11 mouse cellular contexts compared by ENCODE assay signal in the genomic region with DNA sequence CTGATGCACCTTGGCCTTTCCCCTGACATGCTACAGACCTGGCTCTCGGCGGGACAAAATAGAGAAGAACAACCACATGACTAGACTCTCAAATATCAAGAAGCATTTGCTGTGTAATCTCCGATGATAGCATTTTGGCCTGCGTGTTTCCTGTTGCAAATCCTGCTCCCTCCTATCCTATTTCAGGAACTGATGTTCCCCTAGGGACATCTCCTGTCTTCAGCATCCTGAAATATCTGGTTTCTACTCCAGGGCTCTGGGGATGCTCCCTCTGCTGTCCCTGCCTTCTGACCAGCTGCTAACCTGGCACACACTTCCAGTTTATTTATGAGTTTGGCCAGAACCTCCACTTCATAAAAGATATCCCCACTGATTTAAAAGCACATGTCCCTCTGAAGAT.
"Had no signal": no experiment of that assay in that cellular context is flagged by ENCODE, and none has a peak within 500 bp of the region (broad histone marks: within the 10 kb centered on the region; RNA-seq: fewer than 3 reads in every experiment).

No protein-coding gene starts in this region.

- H3K27ac ChIP-seq: left cerebral cortex, adult 2 months; limb, embryonic 12.5 days; liver, embryonic 14.5 days; midbrain, embryonic 12.5 days; neural tube, embryonic 13.5 days had no signal

- H3K27me3 ChIP-seq: limb, embryonic 12.5 days had no signal

- H3K4me1 ChIP-seq: limb, embryonic 12.5 days had no signal

- ATAC-seq: midbrain, embryonic 16.5 days had no signal

- H3K36me3 ChIP-seq: limb, embryonic 12.5 days; midbrain, embryonic 12.5 days; neural tube, embryonic 13.5 days had no signal

- H3K4me3 ChIP-seq: left cerebral cortex, adult 2 months; limb, embryonic 12.5 days; midbrain, embryonic 12.5 days; neural tube, embryonic 13.5 days had no signal

- H3K9me3 ChIP-seq: limb, embryonic 12.5 days; midbrain, embryonic 12.5 days; neural tube, embryonic 13.5 days had no signal

- H3K4me2 ChIP-seq: limb, embryonic 12.5 days; midbrain, embryonic 12.5 days; neural tube, embryonic 13.5 days had no signal

- DNase-seq: kidney, adult 18-20 months; kidney, postnatal 10 days; lung, adult 18-20 months; retina, postnatal 1 day; thymus, postnatal 36 days had no signal

- H3K9ac ChIP-seq: limb, embryonic 12.5 days; liver, embryonic 14.5 days; midbrain, embryonic 12.5 days; neural tube, embryonic 13.5 days had no signal
